Mouse (Mus musculus) G1E (cell line): ENCODE results near the gene Dnm1.

Experiments
- CTCF ChIP-seq: IDR thresholded peaks from 2 replicates; pipeline ENCODE4 v1.5.1; 2012; ENCODE audit warnings: low read depth, low read length, inconsistent platforms, mixed read lengths
- GATA1 ChIP-seq: IDR thresholded peaks from 2 replicates; pipeline ENCODE4 v1.6.1; 2012; ENCODE audit warnings: borderline replicate concordance, low read length, inconsistent platforms, mixed read lengths
- GATA2 ChIP-seq: IDR thresholded peaks from 2 replicates; pipeline ENCODE4 v1.6.1; 2012; ENCODE audit warnings: low read depth, low read length, inconsistent platforms, borderline replicate concordance
- POLR2AphosphoS5 ChIP-seq: IDR thresholded peaks from 2 replicates; pipeline ENCODE4 v1.6.1; 2012; ENCODE audit warnings: low read depth, low read length, inconsistent platforms; ENCODE audit not compliant: insufficient replicate concordance
- TAL1 ChIP-seq: conservative IDR thresholded peaks from 2 replicates; pipeline ENCODE4 v1.6.1; 2012; ENCODE audit warnings: low read depth, low read length, inconsistent platforms, mixed read lengths

GRCm38 (mm10) chr2:32375317-32375940 lies 22.3 kb upstream of the Dnm1 start:
- TF ChIP-seq CTCF (no peak), GATA1 (no peak), TAL1 (no peak), POLR2AphosphoS5 (no peak), GATA2 (no peak)
